Mouse (Mus musculus) mouse embryonic stem cell (cell line): Measurements from ENCODE around the gene 2310011J03Rik.

ENCODE experiments used
- in situ Hi-C, 2 experiments: fragments of 300-500 bp; cut with MboI; formaldehyde crosslinking; loops; 1 replicate in 1 of 2; 3 replicates in 1 of 2; pipeline ENCODE4 v1.14.3; 2019 to 2020; ENCODE audit warnings: low sequenced_read_pairs in 2 of 2, low pct_unique_long_range_greater_than_20kb in 1 of 2, mixed read lengths in 1 of 2; ENCODE audit not compliant: unreplicated experiment in 1 of 2

Gene 2310011J03Rik

GRCm38 (mm10) chr10:80344131-80344661, 23.9 kb upstream of the 2310011J03Rik start:
- in situ Hi-C loops: no loop called here

- in situ Hi-C loops: no loop called here
Measured at GRCm38 (mm10) chr10:80343425-80343895, 23.1 kb upstream of the 2310011J03Rik start.

- in situ Hi-C loops: no loop called here
Measured at GRCm38 (mm10) chr10:80342749-80343424, 22.6 kb upstream of the 2310011J03Rik start.

- in situ Hi-C loops: no loop called here
Measured at GRCm38 (mm10) chr10:80342305-80342748, 22.0 kb upstream of the 2310011J03Rik start.

- in situ Hi-C loops: no loop called here
Measured at GRCm38 (mm10) chr10:80341491-80342304, 21.4 kb upstream of the 2310011J03Rik start.

- in situ Hi-C loops: no loop called here
Measured at GRCm38 (mm10) chr10:80341026-80341425, 20.7 kb upstream of the 2310011J03Rik start.

GRCm38 (mm10) chr10:80339941-80340750, 19.8 kb upstream of the 2310011J03Rik start:
- in situ Hi-C loops: no loop called here

GRCm38 (mm10) chr10:80336263-80336662, 15.9 kb upstream of the 2310011J03Rik start:
- in situ Hi-C loops: no loop called here

- in situ Hi-C loops: no loop called here
Measured at GRCm38 (mm10) chr10:80332525-80332989, 12.2 kb upstream of the 2310011J03Rik start.

- in situ Hi-C loops: no loop called here
Measured at GRCm38 (mm10) chr10:80331636-80332524, 11.5 kb upstream of the 2310011J03Rik start.

- in situ Hi-C loops: no loop called here
Measured at GRCm38 (mm10) chr10:80330888-80331287, 10.6 kb upstream of the 2310011J03Rik start.

GRCm38 (mm10) chr10:80330084-80330483, 9.7 kb upstream of the 2310011J03Rik start:
- in situ Hi-C loops: no loop called here

- in situ Hi-C loops: no loop called here
Measured at GRCm38 (mm10) chr10:80329273-80330081, 9.1 kb upstream of the 2310011J03Rik start, which contains the start of the genes Pcsk4 and Reep6. Pcsk4 (minus strand) TSS chr10:80329498. Reep6 (plus strand) TSS chr10:80329953.

GRCm38 (mm10) chr10:80325045-80325444, 4.7 kb upstream of the 2310011J03Rik start:
- in situ Hi-C loops: no loop called here

GRCm38 (mm10) chr10:80324120-80325037, 4.0 kb upstream of the 2310011J03Rik start:
- in situ Hi-C loops: no loop called here
